Mouse (Mus musculus) CH12.LX (cell line): ENCODE results near the gene 4930415O20Rik. TPM values are rescaled to one million over a fixed set of nuclear protein-coding genes. Genes with fewer than 3 reads are reported as not detected.

ENCODE experiments used
- DNase-seq: peaks from one replicate; pipeline ENCODE4 v3.0.0-alpha.2; 2013; ENCODE audit errors: extremely low read depth
- H3K27ac ChIP-seq: 2 replicates; pipeline ENCODE4 v1.5.1; 2012; ENCODE audit warnings: low read depth, mild to moderate bottlenecking, control low read depth, moderate library complexity; ENCODE audit not compliant: insufficient read depth
- H3K27me3 ChIP-seq: replicated peaks from 2 replicates; pipeline ENCODE3; 2012; ENCODE audit warnings: inconsistent platforms
- H3K36me3 ChIP-seq, 2 experiments: replicated peaks in 1 of 2; 2 replicates each; pipeline versions ENCODE3 to v1.6.1; 2012; ENCODE audit warnings: inconsistent platforms in 1 of 2, low read length in 1 of 2, mild to moderate bottlenecking in 1 of 2, mixed read lengths in 1 of 2, moderate library complexity in 1 of 2; ENCODE audit not compliant: control insufficient read depth in 1 of 2, insufficient read depth in 1 of 2
- H3K4me1 ChIP-seq, 2 experiments: 2 replicates each; pipeline ENCODE4 v1.6.1; 2012; ENCODE audit warnings: inconsistent platforms in 1 of 2, moderate library complexity in 1 of 2; ENCODE audit not compliant: insufficient read depth in 2 of 2, control insufficient read depth in 1 of 2
- H3K4me2 ChIP-seq: 2 replicates; pipeline ENCODE4 v1.6.1; 2012; ENCODE audit warnings: low read depth, mild to moderate bottlenecking, control low read depth; ENCODE audit not compliant: poor library complexity, insufficient read depth, severe bottlenecking
- H3K4me3 ChIP-seq, 3 experiments: fragments of 150-350 bp in 1 of 3; sonication (generic) in 1 of 3; replicated peaks in 1 of 3; 2 replicates each; pipeline versions ENCODE3 to v1.5.1; 2011 to 2012; ENCODE audit warnings: low read depth in 2 of 3, low read length in 2 of 3, mild to moderate bottlenecking in 2 of 3, moderate library complexity in 2 of 3, control low read depth in 1 of 3, improper control_type of control experiment in 1 of 3, inconsistent platforms in 1 of 3, mixed read lengths in 1 of 3; ENCODE audit not compliant: poor library complexity in 1 of 3
- H3K79me2 ChIP-seq: replicated peaks from 2 replicates; pipeline ENCODE4 v1.6.1; 2012; ENCODE audit warnings: mild to moderate bottlenecking, moderate library complexity; ENCODE audit not compliant: control insufficient read depth, poor library complexity, insufficient read depth, severe bottlenecking; ENCODE audit errors: extremely low read depth
- H3K9ac ChIP-seq: 2 replicates; pipeline ENCODE4 v1.6.1; 2012; ENCODE audit warnings: low read depth, mild to moderate bottlenecking, control low read depth, moderate library complexity; ENCODE audit not compliant: insufficient read depth
- H3K9me3 ChIP-seq: replicated peaks from 2 replicates; pipeline ENCODE3; 2012; ENCODE audit warnings: low read length, inconsistent platforms, mixed read lengths
- CHD2 ChIP-seq: IDR thresholded peaks from 2 replicates; pipeline ENCODE4 v1.6.1; 2011; ENCODE audit warnings: low read length, improper control_type of control experiment
- CTCF ChIP-seq, 2 experiments: IDR thresholded peaks in 1 of 2; conservative IDR thresholded peaks in 1 of 2; 2 replicates each; pipeline ENCODE4 v1.5.1; 2011 to 2012; ENCODE audit warnings: low read depth in 2 of 2, low read length in 2 of 2, improper control_type of control experiment in 1 of 2, inconsistent platforms in 1 of 2, mild to moderate bottlenecking in 1 of 2, moderate library complexity in 1 of 2
- ELF1 ChIP-seq: IDR thresholded peaks from 2 replicates; pipeline ENCODE4 v1.6.1; 2014; ENCODE audit warnings: low read depth, mild to moderate bottlenecking, inconsistent platforms, low read length, improper control_type of control experiment
- ETS1 ChIP-seq: conservative IDR thresholded peaks from 2 replicates; pipeline ENCODE4 v1.6.1; 2012; ENCODE audit warnings: low read depth, mild to moderate bottlenecking, inconsistent platforms, low read length, improper control_type of control experiment, moderate library complexity
- GABPA ChIP-seq: IDR thresholded peaks from 2 replicates; pipeline ENCODE4 v1.6.1; 2012; ENCODE audit warnings: low read depth, low read length, improper control_type of control experiment, inconsistent platforms; ENCODE audit not compliant: insufficient replicate concordance
- IRF4 ChIP-seq: IDR thresholded peaks from 2 replicates; pipeline ENCODE4 v1.6.1; 2014; ENCODE audit warnings: low read depth, mild to moderate bottlenecking, inconsistent platforms, low read length, improper control_type of control experiment
- JUN ChIP-seq: IDR thresholded peaks from 2 replicates; pipeline ENCODE4 v1.6.1; 2011; ENCODE audit warnings: low read depth, mild to moderate bottlenecking, low read length, improper control_type of control experiment, moderate library complexity; ENCODE audit not compliant: insufficient read depth
- JUND ChIP-seq: conservative IDR thresholded peaks from 2 replicates; pipeline ENCODE4 v1.6.1; 2011; ENCODE audit warnings: low read depth, low read length, improper control_type of control experiment
- KAT2A ChIP-seq: IDR thresholded peaks from 2 replicates; pipeline ENCODE4 v1.6.1; 2012; ENCODE audit warnings: low read length, improper control_type of control experiment, inconsistent platforms; ENCODE audit not compliant: insufficient replicate concordance
- MAFK ChIP-seq: IDR thresholded peaks from 2 replicates; pipeline ENCODE4 v1.6.1; 2011; ENCODE audit warnings: low read length, improper control_type of control experiment; ENCODE audit not compliant: insufficient replicate concordance
- MAX ChIP-seq: IDR thresholded peaks from 2 replicates; pipeline ENCODE4 v1.6.1; 2011; ENCODE audit warnings: low read length, improper control_type of control experiment
- MXI1 ChIP-seq: IDR thresholded peaks from 2 replicates; pipeline ENCODE4 v1.6.1; 2011; ENCODE audit warnings: mild to moderate bottlenecking, low read depth, low read length, improper control_type of control experiment
- NELFE ChIP-seq: IDR thresholded peaks from 2 replicates; pipeline ENCODE4 v1.6.1; 2011; ENCODE audit warnings: low read depth, low read length, improper control_type of control experiment
- PAX5 ChIP-seq: IDR thresholded peaks from 2 replicates; pipeline ENCODE4 v1.6.1; 2012; ENCODE audit warnings: low read length, inconsistent platforms, mixed read lengths
- POLR2A ChIP-seq: IDR thresholded peaks from 2 replicates; pipeline ENCODE4 v1.6.1; 2011; ENCODE audit warnings: low read depth, mild to moderate bottlenecking, improper control_type of control experiment, low read length
- POLR2AphosphoS2 ChIP-seq: IDR thresholded peaks from 2 replicates; pipeline ENCODE4 v1.6.1; 2011; ENCODE audit warnings: low read depth, low read length, improper control_type of control experiment
- RAD21 ChIP-seq: IDR thresholded peaks from 2 replicates; pipeline ENCODE4 v1.6.1; 2011; ENCODE audit warnings: low read depth, mild to moderate bottlenecking, low read length, improper control_type of control experiment, moderate library complexity
- SIN3A ChIP-seq: IDR thresholded peaks from 2 replicates; pipeline ENCODE4 v1.6.1; 2012; ENCODE audit warnings: low read length, improper control_type of control experiment, inconsistent platforms
- TBP ChIP-seq: conservative IDR thresholded peaks from 2 replicates; pipeline ENCODE4 v1.6.1; 2011; ENCODE audit warnings: low read depth, low read length, improper control_type of control experiment
- USF1 ChIP-seq: IDR thresholded peaks from 2 replicates; pipeline ENCODE4 v1.6.1; 2014; ENCODE audit warnings: low read depth, mild to moderate bottlenecking, inconsistent platforms, low read length, improper control_type of control experiment
- USF2 ChIP-seq: conservative IDR thresholded peaks from 2 replicates; pipeline ENCODE4 v1.6.1; 2011; ENCODE audit warnings: low read depth, low read length, improper control_type of control experiment
- ZC3H11A ChIP-seq: IDR thresholded peaks from 2 replicates; pipeline ENCODE4 v1.6.1; 2012; ENCODE audit warnings: low read depth, mild to moderate bottlenecking, inconsistent platforms, low read length, improper control_type of control experiment
- ZKSCAN1 ChIP-seq: IDR thresholded peaks from 2 replicates; pipeline ENCODE4 v1.6.1; 2012; ENCODE audit warnings: low read depth, inconsistent platforms, low read length, improper control_type of control experiment, borderline replicate concordance
- ZMIZ1 ChIP-seq: IDR thresholded peaks from 2 replicates; pipeline ENCODE4 v1.6.1; 2012; ENCODE audit warnings: low read depth, mild to moderate bottlenecking, inconsistent platforms, low read length, improper control_type of control experiment
- ZNF384 ChIP-seq: IDR thresholded peaks from 2 replicates; pipeline ENCODE4 v1.6.1; 2012; ENCODE audit warnings: low read depth, low read length, improper control_type of control experiment, inconsistent platforms
- dilution Hi-C: fragments of 300-500 bp; cut with MboI; formaldehyde crosslinking; loops from 2 replicates; pipeline ENCODE4 v1.14.3; 2020; ENCODE audit warnings: low sequenced_read_pairs; ENCODE audit not compliant: extremely low pct_unique_long_range_greater_than_20kb, extremely low pct_ligation_motif_present
- in situ Hi-C: fragments of 300-500 bp; cut with MboI; formaldehyde crosslinking; loops from 3 replicates; pipeline ENCODE4 v1.14.3; 2019; ENCODE audit warnings: low sequenced_read_pairs, low pct_ligation_motif_present, low pct_unique_long_range_greater_than_20kb, mixed read lengths
- polyA plus RNA-seq: library from polyadenylated mRNA; unstranded; fragments of >175 nt; gene quantifications from 2 replicates; pipeline ENCODE4 v1.2.1, GENCODE M21; 2012; ENCODE audit warnings: low read depth; ENCODE audit not compliant: insufficient read length
- total RNA-seq, 2 experiments: library from RNA; depleted of rRNA; stranded (reverse); fragments of 300-350 nt in 1 of 2; fragments of >200 nt in 1 of 2; gene quantifications; 2 replicates each; pipeline ENCODE4 v1.2.3; 2012 to 2014

The 4930415O20Rik gene
- total and polyA plus RNA-seq, 3 experiments, result not detected

DNA sequence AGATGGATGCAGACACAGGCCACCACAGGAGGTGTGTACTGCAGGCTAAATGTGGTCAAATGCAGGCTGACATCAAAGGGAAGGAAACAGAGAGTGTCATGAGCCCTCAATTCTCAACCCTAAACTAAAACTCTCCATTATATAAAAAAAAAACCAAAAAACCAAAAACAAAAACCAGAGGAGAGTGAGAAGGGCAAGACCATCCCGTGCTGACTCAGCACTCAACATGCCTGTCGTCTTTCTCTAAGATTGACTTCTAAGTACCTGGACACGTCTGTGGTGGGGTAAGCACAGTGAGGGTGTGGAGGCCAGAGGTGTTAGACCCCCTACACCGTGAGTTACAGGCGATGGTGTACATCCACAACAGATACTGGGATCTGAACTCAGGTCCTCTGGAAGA is 24.0 kb upstream of the 4930415O20Rik start:
- H3K9ac ChIP-seq, result no peak overlapping the region
- H3K4me3 ChIP-seq, result no peak overlapping the region
- no peak overlapping the region for H3K27ac ChIP-seq
- peaks cover 72 to 94% of the 10 kb centered on the region in 2 experiments for H3K36me3 ChIP-seq
- TF ChIP-seq MAFK (peak; percentile 85), ZC3H11A (no peak)
- TF ChIP-seq, all 38 proteins: peak for 1
- no peaks in the 10 kb centered on the region for H3K9me3 ChIP-seq
- no peaks in the 10 kb centered on the region for H3K27me3 ChIP-seq
- H3K4me1 ChIP-seq, result no peaks in the 10 kb centered on the region
- dilution Hi-C loops (no loop called here), in situ Hi-C loops (no loop called here)
- H3K4me2 ChIP-seq, result no peak overlapping the region
- no peak for DNase-seq
- H3K79me2 ChIP-seq, result peaks cover 7% of the 10 kb centered on the region; the same call in 1 of the 2 replicates

DNA sequence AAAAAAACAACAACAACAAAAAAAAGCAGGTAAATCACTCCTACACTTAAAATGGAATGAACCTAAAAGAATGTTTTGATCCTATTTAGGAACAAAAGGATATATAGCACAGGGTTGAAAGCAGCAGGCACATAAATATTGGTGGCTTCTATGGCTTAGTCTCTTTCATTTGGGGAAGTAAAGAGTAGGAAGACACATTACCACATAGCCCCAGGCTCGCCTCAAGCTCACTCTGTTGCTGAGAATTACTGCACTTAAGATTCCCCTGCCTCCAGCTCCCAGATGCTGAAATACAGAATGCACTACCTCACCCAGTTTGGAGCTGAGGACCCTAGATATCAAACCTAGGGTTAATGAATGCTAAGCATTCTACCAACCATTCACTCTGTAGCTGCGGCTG is 18.0 kb upstream of the 4930415O20Rik start:
- no peak overlapping the region for H3K27ac ChIP-seq
- H3K79me2 ChIP-seq, result peaks cover 21% of the 10 kb centered on the region
- H3K4me2 ChIP-seq, result no peak overlapping the region
- dilution Hi-C loops, result no loop called here
- no peak overlapping the region for H3K9ac ChIP-seq
- no peak overlapping the region for H3K4me3 ChIP-seq
- H3K4me1 ChIP-seq, result no peaks in the 10 kb centered on the region
- no peaks in the 10 kb centered on the region for H3K27me3 ChIP-seq
- no peak for TF ChIP-seq JUN
- TF ChIP-seq ZKSCAN1, result no peak
- TF ChIP-seq TBP, result no peak
- TF ChIP-seq POLR2AphosphoS2, result no peak
- TF ChIP-seq MAX, result no peak
- no peak for TF ChIP-seq ZNF384
- TF ChIP-seq CHD2, result no peak
- TF ChIP-seq IRF4, result no peak
- TF ChIP-seq ETS1, result no peak
- no peak for TF ChIP-seq ZC3H11A
- TF ChIP-seq USF1, result no peak
- TF ChIP-seq NELFE, result no peak
- TF ChIP-seq, all 38 proteins: peak for 0
- no peaks in the 10 kb centered on the region for H3K9me3 ChIP-seq
- DNase-seq, result no peak
- in situ Hi-C loops, result no loop called here
- H3K36me3 ChIP-seq, result peaks cover 56 to 85% of the 10 kb centered on the region in 2 experiments

DNA sequence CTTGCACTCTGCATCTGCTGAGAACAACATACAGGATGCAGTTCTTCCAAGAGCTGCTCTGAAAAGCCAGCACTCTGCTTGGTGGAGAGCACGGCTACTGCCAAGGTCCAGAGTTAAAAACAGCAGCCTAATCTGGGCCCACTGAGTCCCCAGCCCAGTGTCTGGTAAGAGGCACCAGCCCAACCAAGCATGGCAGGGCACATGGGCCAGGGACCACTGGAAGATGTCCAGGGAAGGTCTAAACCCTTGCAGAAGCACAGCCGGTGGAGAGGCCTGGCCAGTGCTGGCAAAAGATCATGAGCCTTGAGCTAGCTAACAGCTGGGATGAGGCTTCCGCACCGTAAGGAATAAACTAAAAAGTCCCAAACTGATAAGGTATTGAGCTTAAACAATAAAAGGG is 14.9 kb upstream of the 4930415O20Rik start:
- no peaks in the 10 kb centered on the region for H3K9me3 ChIP-seq
- no peak overlapping the region for H3K4me2 ChIP-seq
- H3K9ac ChIP-seq, result no peak overlapping the region
- H3K4me3 ChIP-seq, result no peak overlapping the region
- dilution Hi-C loops (no loop called here), in situ Hi-C loops (no loop called here)
- TF ChIP-seq RAD21 (no peak), SIN3A (no peak), JUND (no peak), JUN (no peak), MXI1 (no peak), KAT2A (no peak), MAFK (no peak), POLR2AphosphoS2 (no peak), USF2 (no peak), USF1 (no peak), POLR2A (no peak), PAX5 (no peak), ZMIZ1 (no peak), CTCF (conservative IDR thresholded peaks at IDR 0.05 in 1 of 2, IDR thresholded peaks at IDR 0.05 in 1 of 2; ENCODE audit: low read depth in 2 of 2, low read length in 2 of 2) (no peak), GABPA (no peak), TBP (no peak), ELF1 (no peak), IRF4 (no peak), NELFE (no peak)
- peaks cover 43% of the 10 kb centered on the region for H3K79me2 ChIP-seq
- H3K4me1 ChIP-seq, result no peaks in the 10 kb centered on the region
- no peak for DNase-seq
- no peaks in the 10 kb centered on the region for H3K27me3 ChIP-seq
- H3K36me3 ChIP-seq, result peaks cover 53 to 85% of the 10 kb centered on the region in 2 experiments
- no peak overlapping the region for H3K27ac ChIP-seq
